Mouse (Mus musculus) midbrain, embryonic 16.5 days (tissue): ENCODE measurements around the gene Snap23. TPM values are rescaled to one million over a fixed set of nuclear protein-coding genes. Genes with fewer than 3 reads are reported as not detected.
A peak's percentile ranks its signal among the peaks of the same experiment; 100 is the strongest.

Experiments
- ATAC-seq: fragments of 200-750 bp; cut with Nextera tagmentation; 2 replicates; pipeline ENCODE4 v1.8.0; 2017; ENCODE audit warnings: moderate TSS enrichment
- H3K27ac ChIP-seq: fragments of 300-500 bp; sonication (generic); 2 replicates; pipeline ENCODE4 v1.5.1; 2014; ENCODE audit warnings: mild to moderate bottlenecking, low read length, mixed read lengths
- H3K27me3 ChIP-seq: fragments of 300-500 bp; sonication (generic); 2 replicates; pipeline ENCODE4 v1.6.1; 2014; ENCODE audit warnings: low read depth, low read length, mixed read lengths; ENCODE audit not compliant: control insufficient read depth, insufficient read depth
- H3K36me3 ChIP-seq: fragments of 300-500 bp; sonication (generic); 2 replicates; pipeline ENCODE4 v1.6.1; 2014; ENCODE audit warnings: mild to moderate bottlenecking, low read length, moderate library complexity, mixed read lengths; ENCODE audit not compliant: control insufficient read depth, insufficient read depth
- H3K4me1 ChIP-seq: fragments of 300-500 bp; sonication (generic); 2 replicates; pipeline ENCODE4 v1.6.1; 2014; ENCODE audit warnings: mild to moderate bottlenecking, low read length, mixed read lengths; ENCODE audit not compliant: control insufficient read depth, insufficient read depth
- H3K4me2 ChIP-seq: fragments of 300-500 bp; sonication (generic); 2 replicates; pipeline ENCODE4 v1.6.1; 2014; ENCODE audit warnings: mild to moderate bottlenecking, low read length, mixed read lengths
- H3K4me3 ChIP-seq: fragments of 300-500 bp; sonication (generic); 2 replicates; pipeline ENCODE4 v1.5.1; 2014; ENCODE audit warnings: low read depth, mild to moderate bottlenecking, low read length, moderate library complexity, mixed read lengths
- H3K9ac ChIP-seq: fragments of 300-500 bp; sonication (generic); 2 replicates; pipeline ENCODE4 v1.6.1; 2014; ENCODE audit warnings: low read depth, low read length, mixed read lengths
- H3K9me3 ChIP-seq: fragments of 300-500 bp; sonication (generic); replicated peaks from 2 replicates; pipeline ENCODE4 v1.6.1; 2014; ENCODE audit warnings: mild to moderate bottlenecking, low read length, mixed read lengths; ENCODE audit not compliant: control insufficient read depth, poor library complexity, severe bottlenecking
- WGBS: fragments of 180-500 bp; shearing (Covaris S2); extraction: QIAGEN DNeasy Blood & Tissue Kit; methylation state at CpG from one replicate; pipeline ENCODE4 v1.1.7; 2014; 5-methylcytosine and 5-hydroxymethylcytosine counted together
- polyA plus RNA-seq: library from polyadenylated mRNA; unstranded; fragments of >200 nt; fragmentation: Nextera tagmentation; extraction: Ambion mirVana; gene quantifications from 2 replicates; pipeline ENCODE4 v1.2.1, GENCODE M21; 2015

Snap23 gene
- polyA plus RNA-seq, 1 experiment from 2014 or later = 15.0 TPM

GRCm38 (mm10) chr2:120608830-120609723, 41.6 kb downstream of the Snap23 start, which contains the start of the genes Haus2 and Lrrc57:
TSS of gene Haus2 (plus strand) at chr2:120609383.
TSS of gene Lrrc57 (minus strand) at chr2:120609520.
- peak; percentile 97 for ATAC-seq
- Histone ChIP-seq H3K27me3 (no peaks in the 10 kb centered on the region), H3K4me1 (peaks cover 24% of the 10 kb centered on the region), H3K36me3 (peaks cover under 1% of the 10 kb centered on the region; the same call in 1 of the 2 replicates), H3K4me3 (peak within 1 kb of the TSS; percentile 87), H3K27ac (peak within 1 kb of the TSS; percentile 91), H3K9ac (peak within 1 kb of the TSS; percentile 90), H3K9me3 (no peaks in the 10 kb centered on the region), H3K4me2 (peak within 1 kb of the TSS; percentile 83)
- WGBS = under 1% methylated on average over 52 of the region's 52 CpGs

GRCm38 (mm10) chr2:120616279-120617163, 49.0 kb downstream of the Snap23 start:
- no peak for ATAC-seq
- H3K27me3 ChIP-seq = no peaks in the 10 kb centered on the region
- H3K9ac ChIP-seq = no peak overlapping the region
- H3K36me3 ChIP-seq = peaks cover 19% of the 10 kb centered on the region
- 90% methylated on average over 5 of the region's 5 CpGs for WGBS
- H3K27ac ChIP-seq = no peak overlapping the region
- no peaks in the 10 kb centered on the region for H3K9me3 ChIP-seq
- H3K4me1 ChIP-seq = no peaks in the 10 kb centered on the region
- H3K4me2 ChIP-seq = no peak overlapping the region
- no peak overlapping the region for H3K4me3 ChIP-seq

GRCm38 (mm10) chr2:120619538-120619937, 52.1 kb downstream of the Snap23 start:
- Histone ChIP-seq H3K27me3 (no peaks in the 10 kb centered on the region), H3K27ac (no peak overlapping the region), H3K9ac (no peak overlapping the region), H3K4me3 (no peak overlapping the region), H3K9me3 (no peaks in the 10 kb centered on the region), H3K36me3 (peaks cover 14% of the 10 kb centered on the region), H3K4me1 (no peaks in the 10 kb centered on the region), H3K4me2 (no peak overlapping the region)
- WGBS = 97% methylated on average over 1 of the region's 1 CpGs
- ATAC-seq = no peak

GRCm38 (mm10) chr2:120622920-120623319, 55.4 kb downstream of the Snap23 start:
- Histone ChIP-seq H3K27ac (no peak overlapping the region), H3K36me3 (peaks cover 7% of the 10 kb centered on the region), H3K4me1 (no peaks in the 10 kb centered on the region), H3K4me2 (no peak overlapping the region), H3K9ac (no peak overlapping the region), H3K4me3 (no peak overlapping the region), H3K9me3 (no peaks in the 10 kb centered on the region), H3K27me3 (no peaks in the 10 kb centered on the region)
- ATAC-seq = no peak

GRCm38 (mm10) chr2:120628076-120628865, 60.8 kb downstream of the Snap23 start:
- Histone ChIP-seq H3K36me3 (no peaks in the 10 kb centered on the region), H3K27ac (peak overlapping the region; percentile 65), H3K9me3 (no peaks in the 10 kb centered on the region), H3K4me1 (peaks cover 11% of the 10 kb centered on the region; the same call in 1 of the 2 replicates), H3K27me3 (no peaks in the 10 kb centered on the region), H3K9ac (no peak overlapping the region), H3K4me3 (peak overlapping the region; percentile 68), H3K4me2 (peak overlapping the region; percentile 83)
- 30% methylated on average over 10 of the region's 10 CpGs for WGBS
- ATAC-seq = peak; percentile 49

GRCm38 (mm10) chr2:120628886-120629735, 61.6 kb downstream of the Snap23 start, which contains the start of gene Stard9:
TSS of gene Stard9 (plus strand) at chr2:120629121.
- Histone ChIP-seq H3K27me3 (no peaks in the 10 kb centered on the region), H3K4me2 (peak within 1 kb of the TSS; percentile 83), H3K4me3 (peak within 1 kb of the TSS; percentile 68), H3K9me3 (no peaks in the 10 kb centered on the region), H3K4me1 (peaks cover 11% of the 10 kb centered on the region; the same call in 1 of the 2 replicates), H3K27ac (peak within 1 kb of the TSS; percentile 65), H3K9ac (peak within 1 kb of the TSS; percentile 78), H3K36me3 (no peaks in the 10 kb centered on the region)
- WGBS = 1% methylated on average over 36 of the region's 36 CpGs
- ATAC-seq = peak; percentile 100

GRCm38 (mm10) chr2:120630246-120630645, 62.8 kb downstream of the Snap23 start:
- Histone ChIP-seq H3K9ac (no peak overlapping the region), H3K4me1 (peaks cover 11% of the 10 kb centered on the region; the same call in 1 of the 2 replicates), H3K4me2 (peak overlapping the region; percentile 83; the same call in 1 of the 2 replicates), H3K4me3 (no peak overlapping the region), H3K9me3 (no peaks in the 10 kb centered on the region), H3K36me3 (no peaks in the 10 kb centered on the region), H3K27me3 (no peaks in the 10 kb centered on the region), H3K27ac (no peak overlapping the region)
- no peak for ATAC-seq
- 87% methylated on average over 2 of the region's 2 CpGs for WGBS
